Mouse (Mus musculus): ENCODE results near the gene Gm45233. TPM values are rescaled to one million over a fixed set of nuclear protein-coding genes. Genes with fewer than 3 reads are reported as not detected.

Gm45233 gene
- not detected for polyA plus RNA-seq (2014; fragmentation: Illumina TruSeq; extraction: RNeasy Lipid Tissue Mini Kit (QIAGEN cat#74804); ENCODE audit: low read depth, low replicate concordance)

DNA sequence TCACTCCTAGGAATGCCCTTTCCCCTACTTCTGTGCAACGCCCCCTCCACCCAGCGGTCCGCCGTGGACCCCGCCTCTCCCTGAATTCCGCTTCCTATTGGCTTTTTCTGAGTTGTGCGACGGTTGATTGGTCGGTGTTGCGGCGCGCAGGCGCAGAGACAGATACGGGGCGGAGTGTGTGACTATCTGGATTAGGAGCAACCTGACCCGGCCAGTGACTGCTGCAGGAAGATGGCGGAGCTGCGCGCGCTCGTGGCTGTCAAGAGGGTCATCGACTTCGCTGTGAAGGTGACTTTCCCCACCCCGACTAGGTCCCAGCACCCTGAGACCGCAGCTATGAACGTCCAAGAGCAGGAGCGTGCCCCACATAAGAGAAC is at the start of gene Gm45233, which contains the start of gene Etfb:
Gene Gm45233, plus strand, starts transcription at position 212 of the 377 bp plus-strand sequence.
Gene Etfb, plus strand, starts transcription at position 167 of the 377 bp plus-strand sequence.

DNA sequence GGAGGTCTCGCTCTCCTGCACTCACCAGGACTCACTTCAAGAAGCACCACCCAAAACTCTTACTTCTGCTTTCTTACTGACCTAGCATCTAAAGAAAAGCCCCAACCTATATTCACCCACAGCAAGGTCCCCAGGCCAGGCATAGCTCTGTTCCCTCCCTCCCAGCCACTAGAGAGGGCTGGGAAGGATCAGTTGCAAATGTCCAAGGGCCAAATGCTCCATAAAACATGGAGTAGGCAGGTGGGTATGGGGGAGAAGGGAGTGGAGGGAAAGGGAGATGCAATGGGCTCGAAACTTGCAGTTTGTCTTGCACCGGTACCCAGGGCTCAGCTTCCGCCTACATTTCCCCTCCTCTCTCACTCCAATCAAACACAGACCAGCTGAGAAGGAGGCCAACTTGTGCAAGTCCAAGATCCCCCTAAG is 35.8 kb upstream of the Gm45233 start, which contains the start of gene Siglecg:
Gene Siglecg, plus strand, starts transcription at position 74 of the 423 bp plus-strand sequence.

DNA sequence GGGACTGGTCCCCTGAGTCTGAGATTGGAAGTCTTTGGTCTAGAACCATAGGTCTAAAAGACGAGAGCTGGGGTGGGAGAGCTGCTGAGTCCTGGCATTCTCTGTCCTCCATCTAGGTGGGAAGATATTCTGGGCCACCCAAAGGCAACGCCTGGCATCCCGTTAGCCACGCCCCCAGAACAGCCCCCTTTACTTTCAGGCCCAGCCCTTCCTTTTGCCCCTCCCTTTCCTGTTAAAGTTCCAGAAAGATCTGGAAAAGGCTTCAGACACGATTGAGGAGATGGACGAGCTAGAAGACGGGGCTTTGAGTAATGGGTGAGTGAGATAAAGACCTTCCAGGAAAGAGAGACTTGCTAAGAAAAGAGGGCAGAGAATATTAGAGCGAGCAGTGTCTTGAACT is 16.5 kb upstream of the Gm45233 start, which contains the start of gene Lim2:
Gene Lim2, plus strand, starts transcription at position 265 of the 400 bp plus-strand sequence.

DNA sequence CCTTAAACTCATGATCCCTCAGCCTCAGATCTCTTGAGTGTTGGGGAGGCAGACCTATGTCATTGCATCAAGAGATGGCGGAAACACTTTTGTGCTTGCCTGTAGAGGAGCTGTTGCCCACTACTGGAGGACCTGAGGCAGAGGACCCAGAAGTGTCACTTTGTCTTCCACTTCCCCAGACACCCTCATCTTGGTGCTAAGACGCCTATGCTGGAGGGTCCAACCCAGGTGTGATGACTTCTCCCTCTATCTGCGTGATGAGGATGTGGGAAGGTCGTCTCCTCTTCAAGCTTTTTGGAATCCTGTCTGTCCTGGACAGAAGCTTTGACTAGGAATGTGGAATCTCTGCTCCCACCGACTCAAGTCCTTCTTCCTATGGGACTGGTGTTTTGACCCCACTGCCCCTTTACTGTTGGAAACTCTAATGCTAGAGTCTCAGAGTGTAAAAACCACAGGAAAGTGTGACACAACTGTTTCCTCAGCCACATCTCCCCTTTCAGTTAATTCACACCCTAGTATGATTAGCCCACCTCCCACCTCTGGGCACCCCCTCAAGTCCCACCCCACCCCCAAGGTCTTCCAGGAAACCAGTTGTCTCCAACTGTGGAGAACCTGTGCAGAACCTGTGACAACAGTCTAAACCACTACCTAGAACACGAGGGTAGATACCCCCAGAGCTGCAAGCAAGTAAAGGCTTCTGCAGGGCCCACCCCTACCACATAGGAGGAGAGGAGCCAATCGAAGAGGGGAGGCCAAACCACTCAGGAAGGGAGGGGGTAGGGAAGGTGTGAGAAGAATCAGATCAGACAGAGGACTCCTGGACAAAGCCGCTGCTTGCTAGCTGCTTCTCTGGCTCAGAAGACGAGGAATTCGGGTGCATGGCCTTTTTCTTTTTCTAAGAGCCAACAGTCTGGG is 7.3 kb upstream of the Gm45233 start, which contains the start of gene Nkg7:
Gene Nkg7, plus strand, starts transcription at position 733 of the 915 bp plus-strand sequence.

DNA sequence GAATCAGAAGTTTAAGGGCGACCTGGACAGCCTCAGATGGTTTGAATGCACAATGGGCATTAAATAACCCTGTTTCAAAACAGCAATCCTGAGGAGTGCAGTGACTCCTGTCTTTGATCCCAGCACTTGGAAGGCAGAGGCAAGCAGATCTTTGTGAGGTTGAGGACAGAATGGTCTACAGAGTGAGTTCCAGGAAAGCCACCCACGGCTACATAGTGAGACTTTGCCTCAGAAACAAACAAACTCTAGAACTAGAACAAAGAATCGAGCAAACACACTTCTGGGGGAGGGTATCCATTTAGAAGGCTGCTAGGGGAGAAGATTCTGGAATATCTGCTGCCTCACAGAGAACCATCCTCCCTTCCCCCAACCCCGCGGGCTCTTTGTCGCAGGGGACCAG is 3.4 kb upstream of the Gm45233 start, which contains the start of gene Cldnd2:
Gene Cldnd2, plus strand, starts transcription at position 301 of the 400 bp plus-strand sequence.

DNA sequence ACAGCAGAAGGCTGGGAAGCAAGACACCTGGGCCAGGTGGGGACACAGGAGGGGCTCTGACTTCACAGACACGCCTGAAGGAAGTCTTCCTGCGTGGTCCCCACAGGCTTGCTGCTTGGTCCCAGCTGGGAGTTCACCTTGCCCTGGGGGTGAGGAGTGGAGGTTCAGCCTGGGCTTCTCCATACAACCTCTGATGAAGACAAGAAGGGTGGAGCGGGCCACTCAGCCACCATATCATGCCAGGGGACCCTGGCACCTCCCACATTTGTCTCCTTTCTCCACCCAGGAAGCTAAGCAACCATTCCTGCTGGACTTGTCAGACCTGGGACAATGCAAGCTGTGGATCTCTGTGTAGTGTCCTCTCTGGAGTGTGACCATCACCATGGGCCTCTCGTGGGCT is 18.9 kb downstream of the Gm45233 start, which contains the start of gene Vsig10l:
Gene Vsig10l, plus strand, starts transcription at position 301 of the 400 bp plus-strand sequence.

DNA sequence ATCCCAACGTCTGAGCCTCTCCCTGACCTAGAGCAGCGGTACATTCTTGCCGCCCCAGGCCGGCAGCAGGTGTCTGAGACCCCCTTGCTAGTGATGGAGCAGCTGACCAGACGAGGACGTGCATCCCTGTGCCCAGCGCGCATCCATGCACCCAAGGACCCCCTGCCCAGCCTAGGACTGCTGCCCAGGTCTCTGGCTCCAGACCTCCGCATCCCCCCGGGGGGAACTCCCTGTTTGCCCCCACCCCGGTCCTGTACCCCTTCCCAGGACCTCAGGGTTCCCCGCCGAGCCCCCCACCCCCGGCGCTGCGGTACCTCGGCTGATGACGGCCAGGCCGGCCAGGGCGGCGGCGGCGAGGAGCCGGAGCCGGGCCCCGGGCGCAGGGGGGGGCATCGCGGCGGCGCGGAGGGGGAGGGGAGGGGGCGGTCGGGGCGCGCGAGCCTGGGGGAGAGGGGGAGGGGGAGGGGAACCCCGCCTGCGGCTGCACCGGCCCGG is 45.8 kb downstream of the Gm45233 start, which contains the start of gene Iglon5:
Gene Iglon5, minus strand, starts transcription at position 445 of the 495 bp plus-strand sequence.

Other genes starting within 250 kb of the Gm45233 start
- gene Zfp715, start 130.8 kb upstream of the Gm45233 start, polyA plus RNA-seq (2014; fragmentation: Illumina TruSeq; extraction: RNeasy Lipid Tissue Mini Kit (QIAGEN cat#74804); ENCODE audit: low read depth, low replicate concordance) = 38.8 TPM
- not detected for gene Siglecf, start 92.8 kb upstream of the Gm45233 start, polyA plus RNA-seq (2014; fragmentation: Illumina TruSeq; extraction: RNeasy Lipid Tissue Mini Kit (QIAGEN cat#74804); ENCODE audit: low read depth, low replicate concordance)
- not detected for gene Siglecg, start 35.9 kb upstream of the Gm45233 start, polyA plus RNA-seq (2014; fragmentation: Illumina TruSeq; extraction: RNeasy Lipid Tissue Mini Kit (QIAGEN cat#74804); ENCODE audit: low read depth, low replicate concordance)
- not detected for gene Lim2, start 16.5 kb upstream of the Gm45233 start, polyA plus RNA-seq (2014; fragmentation: Illumina TruSeq; extraction: RNeasy Lipid Tissue Mini Kit (QIAGEN cat#74804); ENCODE audit: low read depth, low replicate concordance)
- gene Nkg7, start 7.1 kb upstream of the Gm45233 start, polyA plus RNA-seq (2014; fragmentation: Illumina TruSeq; extraction: RNeasy Lipid Tissue Mini Kit (QIAGEN cat#74804); ENCODE audit: low read depth, low replicate concordance) = not detected
- gene Cldnd2, start 3.3 kb upstream of the Gm45233 start, polyA plus RNA-seq (2014; fragmentation: Illumina TruSeq; extraction: RNeasy Lipid Tissue Mini Kit (QIAGEN cat#74804); ENCODE audit: low read depth, low replicate concordance) = not detected
- gene Etfb, start within 50 bp of the Gm45233 start, polyA plus RNA-seq (2014; fragmentation: Illumina TruSeq; extraction: RNeasy Lipid Tissue Mini Kit (QIAGEN cat#74804); ENCODE audit: low read depth, low replicate concordance) = 12.4 TPM
- 0.89 TPM for gene Vsig10l, start 19.0 kb downstream of the Gm45233 start, polyA plus RNA-seq (2014; fragmentation: Illumina TruSeq; extraction: RNeasy Lipid Tissue Mini Kit (QIAGEN cat#74804); ENCODE audit: low read depth, low replicate concordance)
- gene Iglon5, start 45.9 kb downstream of the Gm45233 start, polyA plus RNA-seq (2014; fragmentation: Illumina TruSeq; extraction: RNeasy Lipid Tissue Mini Kit (QIAGEN cat#74804); ENCODE audit: low read depth, low replicate concordance) = not detected
- gene 4931406B18Rik, start 61.8 kb downstream of the Gm45233 start, polyA plus RNA-seq (2014; fragmentation: Illumina TruSeq; extraction: RNeasy Lipid Tissue Mini Kit (QIAGEN cat#74804); ENCODE audit: low read depth, low replicate concordance) = not detected
- 1.7 TPM for gene Cd33, start 100.3 kb downstream of the Gm45233 start, polyA plus RNA-seq (2014; fragmentation: Illumina TruSeq; extraction: RNeasy Lipid Tissue Mini Kit (QIAGEN cat#74804); ENCODE audit: low read depth, low replicate concordance)
- gene Zfp658, start 118.1 kb downstream of the Gm45233 start, polyA plus RNA-seq (2014; fragmentation: Illumina TruSeq; extraction: RNeasy Lipid Tissue Mini Kit (QIAGEN cat#74804); ENCODE audit: low read depth, low replicate concordance) = 1.6 TPM
- gene Zfp719, start 135.5 kb downstream of the Gm45233 start, polyA plus RNA-seq (2014; fragmentation: Illumina TruSeq; extraction: RNeasy Lipid Tissue Mini Kit (QIAGEN cat#74804); ENCODE audit: low read depth, low replicate concordance) = 13.8 TPM
- gene Zfp819, start 163.0 kb downstream of the Gm45233 start, polyA plus RNA-seq (2014; fragmentation: Illumina TruSeq; extraction: RNeasy Lipid Tissue Mini Kit (QIAGEN cat#74804); ENCODE audit: low read depth, low replicate concordance) = not detected
- not detected for gene Ceacam18, start 190.6 kb downstream of the Gm45233 start, polyA plus RNA-seq (2014; fragmentation: Illumina TruSeq; extraction: RNeasy Lipid Tissue Mini Kit (QIAGEN cat#74804); ENCODE audit: low read depth, low replicate concordance)
- 0.32 TPM for gene Siglece, start 216.0 kb downstream of the Gm45233 start, polyA plus RNA-seq (2014; fragmentation: Illumina TruSeq; extraction: RNeasy Lipid Tissue Mini Kit (QIAGEN cat#74804); ENCODE audit: low read depth, low replicate concordance)
- gene Ctu1, start 227.9 kb downstream of the Gm45233 start, polyA plus RNA-seq (2014; fragmentation: Illumina TruSeq; extraction: RNeasy Lipid Tissue Mini Kit (QIAGEN cat#74804); ENCODE audit: low read depth, low replicate concordance) = 1.4 TPM
- gene Klk14, start 246.3 kb downstream of the Gm45233 start, polyA plus RNA-seq (2014; fragmentation: Illumina TruSeq; extraction: RNeasy Lipid Tissue Mini Kit (QIAGEN cat#74804); ENCODE audit: low read depth, low replicate concordance) = not detected

Measured in kidney, adult 10 weeks (tissue).